Mouse (Mus musculus): ENCODE data around the gene Rgs14.
A peak's percentile ranks its signal among the peaks of the same experiment; 100 is the strongest.

Rgs14 gene

DNA sequence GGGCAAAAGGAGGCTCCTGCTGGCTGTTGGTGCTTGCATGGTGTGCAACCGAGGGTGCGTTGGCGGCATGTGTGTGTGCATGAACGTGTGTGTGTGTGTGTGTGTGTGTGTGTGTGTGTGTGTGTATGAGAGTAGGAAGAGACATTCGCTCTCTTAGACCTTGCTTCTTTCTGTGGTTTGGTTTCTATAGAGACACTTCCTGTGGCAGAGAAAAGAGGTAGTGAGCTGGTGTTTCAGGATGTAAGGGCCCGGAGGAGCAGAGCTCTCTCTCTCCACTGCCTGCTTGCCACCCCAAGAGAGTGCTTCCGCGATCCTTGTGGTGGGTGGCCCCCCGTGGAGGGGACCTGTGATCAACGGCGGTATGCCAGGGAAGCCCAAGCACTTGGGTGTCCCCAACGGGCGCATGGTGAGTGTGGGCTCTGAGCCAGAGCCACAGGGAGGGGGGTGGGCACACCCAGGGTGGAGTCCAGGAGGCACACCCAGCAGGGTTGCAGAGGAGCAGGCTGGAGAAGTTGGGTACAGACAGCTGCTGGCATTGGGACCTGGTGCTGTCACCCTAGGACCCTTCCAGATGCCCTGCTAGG is at the start of gene Rgs14:
Rgs14 (plus strand) TSS at position 202 of the 584 bp plus-strand sequence.
- no peak for DNase-seq (ENCODE audit: low spot score)

- no peak for DNase-seq (ENCODE audit: low spot score)
Measured at GRCm38 (mm10) chr13:55319931-55320533, 49.5 kb upstream of the Rgs14 start, which contains the start of gene Prelid1. Prelid1 (plus strand) TSS chr13:55320500.

DNA sequence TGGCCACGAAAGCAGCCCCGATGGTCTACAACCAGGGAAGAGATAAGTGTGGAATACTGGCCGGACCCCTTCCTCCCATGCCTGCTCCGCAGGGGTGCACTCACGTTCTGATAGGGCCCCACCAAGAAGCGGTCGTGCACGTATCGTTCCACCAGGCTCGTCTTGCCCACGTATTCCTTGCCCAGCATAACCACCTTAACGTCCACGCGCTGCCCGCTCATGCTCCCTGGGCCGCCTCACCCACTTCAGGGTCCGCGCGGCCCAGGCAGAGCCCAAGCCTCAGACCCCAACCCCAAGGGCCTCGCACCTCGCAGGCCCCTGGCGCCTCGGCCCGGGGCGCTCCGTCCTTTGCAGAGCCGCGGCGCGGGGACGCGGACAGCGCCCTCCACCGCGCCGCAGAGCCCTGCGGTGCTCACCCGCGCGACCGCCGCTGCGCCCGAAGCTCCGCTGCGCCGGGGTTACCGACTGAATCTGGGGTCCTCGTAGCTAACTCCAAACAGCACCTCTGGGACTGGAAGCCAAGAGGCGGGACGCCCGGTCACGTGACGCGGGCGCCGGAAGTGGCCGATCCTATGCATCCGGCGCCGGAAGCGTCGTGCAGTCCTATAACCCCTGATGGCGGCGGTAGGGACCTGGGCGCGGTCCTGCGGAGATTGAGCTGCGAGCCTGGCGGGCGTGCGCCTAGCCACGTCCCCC is 48.0 kb upstream of the Rgs14 start, which contains the start of gene Rab24:
Rab24 (minus strand) TSS at position 513 of the 696 bp plus-strand sequence.
- peak; percentile 76 for DNase-seq (ENCODE audit: low spot score)

- no peak for DNase-seq (ENCODE audit: low spot score)
Measured at GRCm38 (mm10) chr13:55322130-55322825, 47.3 kb upstream of the Rgs14 start.

DNA sequence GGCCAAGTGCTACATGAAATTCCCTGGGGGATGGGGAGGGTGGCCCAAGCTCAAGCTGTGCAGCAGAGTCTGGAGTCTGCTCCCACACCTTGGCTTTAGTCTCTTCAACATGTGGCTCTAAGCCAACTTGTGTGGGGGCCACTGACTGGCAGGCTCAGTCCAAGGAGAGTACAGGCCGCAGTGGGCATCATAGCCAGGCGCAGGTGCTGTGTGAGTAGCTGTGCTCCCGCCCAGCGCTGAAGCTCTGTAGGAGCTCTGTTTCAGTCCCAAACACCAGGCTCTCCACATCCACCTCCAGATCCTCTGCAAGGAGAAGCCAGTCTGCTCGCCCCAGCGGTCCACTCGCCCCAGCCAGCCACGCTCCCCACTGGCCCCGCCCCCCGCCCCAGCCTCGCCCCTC is 43.9 kb upstream of the Rgs14 start:
- DNase-seq (ENCODE audit: low spot score): no peak

- DNase-seq (ENCODE audit: low spot score): no peak
Measured at GRCm38 (mm10) chr13:55327169-55327568, 42.4 kb upstream of the Rgs14 start.

- DNase-seq (ENCODE audit: low spot score): peak; percentile 65
Measured at GRCm38 (mm10) chr13:55327633-55328032, 41.9 kb upstream of the Rgs14 start.

- no peak for DNase-seq (ENCODE audit: low spot score)
Measured at GRCm38 (mm10) chr13:55328171-55328570, 41.4 kb upstream of the Rgs14 start.

DNA sequence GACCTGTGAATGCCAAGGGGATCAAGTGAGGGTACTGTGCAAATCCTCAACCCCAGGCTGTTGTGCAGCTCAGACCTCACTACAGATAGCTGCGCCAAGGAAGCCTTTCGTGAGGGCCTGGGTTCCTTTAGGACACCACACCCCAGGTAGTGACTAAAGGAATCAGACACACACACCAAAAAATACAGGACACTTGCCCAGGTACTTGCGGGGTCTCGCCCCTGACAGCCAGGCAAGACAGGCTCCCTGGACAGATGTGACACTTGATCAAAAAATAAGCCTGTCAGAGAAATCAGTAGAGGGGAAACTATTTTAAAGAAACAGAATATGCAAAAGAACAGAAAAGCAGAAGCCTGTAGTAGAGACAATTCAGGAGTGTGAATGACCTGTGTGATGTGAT is 40.9 kb upstream of the Rgs14 start:
- no peak for DNase-seq (ENCODE audit: low spot score)

DNA sequence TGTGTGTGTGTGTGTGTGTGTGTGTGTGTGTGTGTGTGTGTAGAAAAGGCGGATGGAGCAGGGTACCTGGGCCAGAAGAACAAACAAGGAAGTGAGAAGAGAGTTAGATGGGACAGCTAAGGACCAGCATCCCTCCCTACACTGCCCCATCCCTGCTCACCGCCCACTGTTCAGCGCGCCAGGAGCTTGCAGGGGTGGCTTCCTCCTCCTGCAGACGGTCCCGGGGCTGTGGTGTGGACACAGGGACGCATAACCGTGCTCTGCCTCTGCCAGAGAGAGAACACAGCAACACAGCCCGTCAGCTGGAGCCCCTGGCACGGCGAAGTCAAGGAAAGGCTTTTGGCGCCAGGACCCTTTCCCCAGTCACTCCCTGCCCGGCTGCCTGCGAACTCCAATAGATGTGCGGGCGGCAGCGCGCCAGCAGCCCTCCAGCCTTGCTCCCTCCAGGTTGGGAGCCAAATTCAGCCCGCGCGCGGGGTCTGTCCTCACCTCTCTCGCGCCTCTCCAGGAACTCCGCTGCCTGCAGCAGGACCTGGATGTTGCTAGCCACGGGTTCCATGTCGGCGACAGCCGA is 40.3 kb upstream of the Rgs14 start:
- DNase-seq (ENCODE audit: low spot score): no peak

GRCm38 (mm10) chr13:55329683-55330566 is 39.6 kb upstream of the Rgs14 start, which contains the start of gene Mxd3:
Mxd3 (minus strand) TSS chr13:55329823.
- peak; percentile 69 for DNase-seq (ENCODE audit: low spot score)

- DNase-seq (ENCODE audit: low spot score): no peak
Measured at GRCm38 (mm10) chr13:55330567-55331400, 38.7 kb upstream of the Rgs14 start.

GRCm38 (mm10) chr13:55332331-55332730 is 37.2 kb upstream of the Rgs14 start:
- no peak for DNase-seq (ENCODE audit: low spot score)

- DNase-seq (ENCODE audit: low spot score): no peak
Measured at GRCm38 (mm10) chr13:55335701-55336100, 33.8 kb upstream of the Rgs14 start.

DNA sequence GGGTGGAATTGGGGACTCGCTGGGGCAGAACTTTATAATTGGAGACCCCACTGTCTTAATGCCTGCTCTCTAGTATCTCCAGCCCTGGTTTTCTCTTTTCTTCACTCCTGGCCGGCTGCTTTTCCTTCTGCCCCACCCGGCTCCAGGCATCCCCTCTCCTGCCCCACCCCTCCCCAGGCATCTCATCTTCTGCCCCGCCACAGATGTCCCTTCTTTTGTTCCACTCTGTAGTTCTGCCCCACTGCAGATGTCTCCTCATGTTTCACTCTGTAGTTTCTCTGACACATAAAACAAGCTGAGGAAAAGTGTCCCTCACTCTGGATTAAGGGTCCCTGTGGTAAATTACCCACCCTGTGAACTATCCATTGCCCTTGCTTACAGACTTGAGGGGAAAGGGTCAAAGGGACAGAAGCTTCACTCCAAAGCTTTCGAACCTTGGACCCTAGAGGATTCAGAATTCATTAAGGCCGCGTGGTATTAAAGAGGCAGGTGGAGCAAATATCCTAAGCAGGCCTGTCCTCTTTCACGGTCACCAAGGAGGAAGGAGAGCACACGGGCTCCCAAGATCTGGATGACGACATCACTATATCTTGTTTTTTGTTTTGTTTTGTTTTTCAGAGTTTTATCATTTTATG is 32.1 kb upstream of the Rgs14 start:
- DNase-seq (ENCODE audit: low spot score): no peak

GRCm38 (mm10) chr13:55338131-55339054 is 31.1 kb upstream of the Rgs14 start:
- no peak for DNase-seq (ENCODE audit: low spot score)

GRCm38 (mm10) chr13:55339259-55339658 is 30.3 kb upstream of the Rgs14 start:
- DNase-seq (ENCODE audit: low spot score): no peak

DNA sequence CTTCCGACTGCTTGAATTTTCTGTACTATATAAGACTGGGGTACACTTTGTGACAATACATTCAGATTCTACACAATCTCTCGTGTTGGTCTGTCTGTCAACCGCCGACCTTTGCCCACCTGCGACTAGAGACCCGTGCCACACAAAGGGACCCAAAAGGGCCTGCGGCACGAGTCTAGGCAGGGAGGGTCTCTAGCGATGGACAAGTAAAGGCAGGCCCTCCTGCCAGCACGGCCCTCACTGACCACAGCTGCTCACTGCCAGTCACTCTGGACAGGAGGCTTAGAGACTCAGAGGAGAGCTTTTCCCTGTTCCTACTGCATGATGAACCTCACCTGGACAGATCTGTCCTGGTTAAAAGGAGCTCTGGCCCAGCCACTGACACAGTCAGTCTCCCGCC is 27.1 kb upstream of the Rgs14 start:
- DNase-seq (ENCODE audit: low spot score): no peak

GRCm38 (mm10) chr13:55344286-55344685 is 25.2 kb upstream of the Rgs14 start:
- no peak for DNase-seq (ENCODE audit: low spot score)

Data from ovary, adult 18-20 months (tissue).